Mouse (Mus musculus) yolk sac, embryonic 10.5 days (tissue): ENCODE measurements around the gene Cracr2a.
A peak's percentile ranks its signal among the peaks of the same experiment; 100 is the strongest.

Source experiments
- DNase-seq: peaks from one replicate; pipeline ENCODE4 v3.0.0-alpha.2; 2017; ENCODE audit warnings: low spot score

The Cracr2a gene

GRCm38 (mm10) chr6:127625135-127625534 is 64.0 kb downstream of the Cracr2a start:
- DNase-seq = peak; percentile 5

DNA sequence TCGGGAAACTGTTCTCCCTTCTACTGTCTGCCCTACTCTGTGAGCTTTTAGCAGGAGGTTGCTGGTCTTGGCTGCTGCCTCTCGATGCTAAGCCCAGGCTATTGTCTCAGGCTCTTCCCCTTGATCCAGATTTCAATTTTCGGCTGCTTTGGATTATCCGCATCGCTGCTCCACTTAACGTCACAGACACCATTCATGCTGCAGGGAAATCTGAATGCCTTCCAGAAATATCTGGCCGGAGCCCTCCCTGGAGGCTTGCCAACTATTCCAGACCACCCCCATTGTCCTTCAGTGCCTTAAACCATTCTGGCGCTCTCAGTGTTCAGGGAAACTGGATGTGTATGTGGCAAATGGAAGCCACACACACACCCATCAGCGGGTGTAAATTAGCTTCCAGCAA is 66.3 kb downstream of the Cracr2a start:
- no peak for DNase-seq

GRCm38 (mm10) chr6:127629249-127629648 is 68.1 kb downstream of the Cracr2a start:
- DNase-seq = no peak

DNA sequence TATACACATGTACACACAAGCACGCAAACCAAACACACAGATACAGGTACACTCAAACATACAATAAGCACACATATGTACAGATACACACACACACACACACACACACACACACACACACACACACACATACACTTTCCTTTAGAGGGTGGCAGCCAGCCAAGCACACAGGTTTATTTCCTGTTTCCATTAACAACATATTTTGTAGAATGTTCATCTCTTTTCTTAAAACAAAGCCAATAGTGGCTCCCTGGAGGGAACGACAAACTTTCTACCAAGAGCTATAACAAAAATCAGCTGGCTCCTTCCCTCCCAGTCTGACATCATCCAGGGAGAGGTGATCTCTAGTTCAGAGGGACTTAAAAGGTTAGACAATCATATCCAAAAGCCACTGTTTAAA is 73.7 kb downstream of the Cracr2a start:
- no peak for DNase-seq

- DNase-seq = no peak
Measured at GRCm38 (mm10) chr6:127635462-127636189, 74.5 kb downstream of the Cracr2a start.

- no peak for DNase-seq
Measured at GRCm38 (mm10) chr6:127641077-127641801, 80.1 kb downstream of the Cracr2a start.

- DNase-seq = no peak
Measured at GRCm38 (mm10) chr6:127655988-127656387, 94.8 kb downstream of the Cracr2a start.

- DNase-seq = no peak
Measured at GRCm38 (mm10) chr6:127657152-127657551, 96.0 kb downstream of the Cracr2a start.

- no peak for DNase-seq
Measured at GRCm38 (mm10) chr6:127659472-127659871, 98.3 kb downstream of the Cracr2a start.

DNA sequence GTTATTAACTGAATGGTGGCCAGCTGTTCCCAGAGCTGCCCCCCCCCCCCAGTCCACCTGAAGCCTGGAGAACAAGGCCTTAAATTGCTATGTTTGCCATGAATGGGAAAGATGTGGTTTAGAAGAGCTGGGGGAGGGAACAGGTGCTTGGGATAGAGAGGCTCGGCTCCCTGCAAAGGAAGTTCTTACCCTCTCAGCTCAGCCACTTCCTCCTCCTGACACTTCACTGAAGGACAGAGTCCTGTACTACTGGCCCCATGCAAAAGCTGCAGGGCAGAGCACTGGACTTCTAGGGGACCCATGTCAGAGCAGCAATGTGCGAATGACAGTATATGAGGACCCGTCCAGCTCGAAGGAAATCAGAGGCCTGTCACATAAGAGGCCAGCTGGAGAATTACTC is 98.8 kb downstream of the Cracr2a start:
- DNase-seq = no peak

GRCm38 (mm10) chr6:127661717-127662292 is 100.7 kb downstream of the Cracr2a start:
- DNase-seq = no peak

GRCm38 (mm10) chr6:127663263-127663662 is 102.1 kb downstream of the Cracr2a start:
- no peak for DNase-seq

DNA sequence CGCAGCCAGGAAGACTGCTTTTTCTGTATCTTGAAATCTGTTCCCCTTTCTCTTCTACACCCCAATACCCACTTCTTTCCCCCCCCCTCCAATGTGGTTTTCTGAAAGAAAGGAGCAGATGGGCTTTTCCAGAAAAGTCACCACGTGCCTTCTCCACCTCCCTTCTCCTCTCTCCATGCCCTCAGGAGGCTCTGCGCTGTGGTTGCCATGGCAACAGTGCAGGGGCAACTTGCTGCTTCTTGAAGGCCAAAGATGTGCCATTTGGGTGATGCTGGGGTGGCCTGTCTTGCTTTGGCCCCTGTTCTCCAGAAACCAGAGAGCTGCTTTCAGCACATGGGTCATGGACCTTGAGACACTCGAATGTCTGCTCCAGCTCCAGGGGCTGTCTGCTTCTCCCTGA is 108.2 kb downstream of the Cracr2a start:
- no peak for DNase-seq

DNA sequence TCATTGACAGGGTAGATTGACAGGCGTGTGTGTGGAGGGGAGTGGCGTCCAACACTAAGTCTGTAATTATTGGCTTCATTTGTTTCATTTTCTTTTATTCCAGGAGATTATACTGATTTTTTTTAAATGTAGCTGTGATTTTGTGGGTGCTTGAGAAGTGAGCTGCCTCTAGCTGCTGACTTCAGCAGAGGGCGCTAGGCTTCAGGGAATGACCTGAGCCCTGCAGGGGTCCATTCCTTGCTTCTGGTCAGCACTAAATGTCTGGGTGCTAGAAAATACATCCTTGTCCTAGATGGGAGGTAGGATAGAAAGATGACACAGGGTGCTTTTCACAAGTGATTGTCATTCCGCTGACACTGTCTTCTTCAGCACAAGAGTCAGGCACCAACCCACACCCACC is 108.9 kb downstream of the Cracr2a start:
- no peak for DNase-seq

DNA sequence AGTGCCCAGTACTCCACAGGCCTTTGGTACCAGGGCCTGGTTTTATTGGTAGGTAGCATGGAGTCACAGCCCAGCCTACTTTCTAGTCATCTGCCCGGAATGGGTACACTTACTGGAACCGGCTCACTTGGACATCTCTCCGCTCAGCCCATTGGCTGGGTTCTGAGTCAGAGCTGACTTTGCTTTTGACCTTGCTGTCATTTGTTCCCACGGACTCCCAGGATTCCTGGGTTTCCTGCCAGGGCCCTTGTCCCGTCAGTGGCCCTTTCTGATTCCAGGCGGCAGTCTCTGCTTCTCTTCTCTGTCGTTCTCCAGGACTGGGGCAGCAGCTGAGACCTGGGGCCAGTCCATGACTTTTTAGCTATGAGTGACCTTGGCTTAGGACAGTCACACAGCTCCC is 110.9 kb downstream of the Cracr2a start:
- DNase-seq = no peak

- DNase-seq = no peak
Measured at GRCm38 (mm10) chr6:127676866-127677265, 115.7 kb downstream of the Cracr2a start.

- DNase-seq = no peak
Measured at GRCm38 (mm10) chr6:127678320-127678719, 117.2 kb downstream of the Cracr2a start.

- no peak for DNase-seq
Measured at GRCm38 (mm10) chr6:127678998-127679397, 117.9 kb downstream of the Cracr2a start.

DNA sequence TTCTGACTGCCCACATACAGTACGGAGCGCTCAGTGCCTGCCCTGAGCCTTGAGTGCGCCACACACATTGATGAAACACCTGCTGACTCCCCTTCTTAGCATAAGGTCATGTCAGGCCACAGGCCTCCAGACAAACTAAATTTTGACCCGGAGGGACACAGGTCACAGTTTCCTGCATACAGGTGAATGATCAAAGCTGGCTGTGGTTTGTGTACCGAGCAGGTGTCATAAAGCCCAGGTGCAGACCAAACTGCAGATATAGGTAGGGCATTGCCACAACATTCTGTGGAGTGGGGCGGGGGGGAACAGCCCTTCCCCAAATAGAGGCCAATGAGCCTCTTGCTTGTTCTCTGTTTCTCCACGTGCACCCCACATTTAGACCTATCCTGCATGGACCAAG is 119.6 kb downstream of the Cracr2a start:
- DNase-seq = no peak

DNA sequence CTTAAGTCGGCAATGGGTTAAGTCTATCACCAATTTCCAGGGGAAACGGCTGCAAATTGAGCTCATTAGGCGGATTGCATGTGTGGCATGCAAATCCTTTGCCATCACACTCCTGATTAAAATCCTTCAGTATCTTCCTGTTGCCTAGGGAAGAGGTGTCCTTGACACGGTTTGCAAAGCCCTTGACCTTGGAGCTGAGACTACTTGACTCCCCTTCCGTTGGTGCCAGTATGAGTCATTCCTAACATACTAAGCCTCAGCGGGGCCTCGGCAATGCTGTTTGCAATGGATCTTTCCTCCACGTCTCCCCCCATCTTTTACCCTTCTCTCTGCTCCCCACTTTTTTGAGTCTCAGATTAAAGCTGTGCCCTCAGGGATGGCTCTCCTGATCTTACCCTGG is 122.4 kb downstream of the Cracr2a start:
- no peak for DNase-seq

DNA sequence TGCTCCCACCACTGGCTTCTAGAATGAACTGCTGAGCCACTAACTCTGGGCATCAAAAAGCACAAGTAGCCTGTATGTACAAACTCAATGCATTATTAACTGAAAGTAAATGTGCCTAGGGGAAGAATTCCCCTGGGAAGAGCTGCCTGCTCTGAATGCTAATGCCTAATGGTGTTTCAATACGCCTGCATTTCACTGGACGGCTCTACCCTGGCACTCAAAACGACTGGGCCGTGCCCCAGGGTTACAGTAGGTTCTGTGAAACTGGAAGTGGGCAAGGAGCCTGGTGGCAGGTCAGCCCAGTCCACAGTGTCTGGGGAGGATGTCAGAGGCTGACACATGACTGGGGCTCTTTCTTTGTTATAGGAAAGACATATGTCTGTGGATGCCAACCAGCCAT is 123.8 kb downstream of the Cracr2a start:
- no peak for DNase-seq

- no peak for DNase-seq
Measured at GRCm38 (mm10) chr6:127687181-127687860, 126.2 kb downstream of the Cracr2a start.

DNA sequence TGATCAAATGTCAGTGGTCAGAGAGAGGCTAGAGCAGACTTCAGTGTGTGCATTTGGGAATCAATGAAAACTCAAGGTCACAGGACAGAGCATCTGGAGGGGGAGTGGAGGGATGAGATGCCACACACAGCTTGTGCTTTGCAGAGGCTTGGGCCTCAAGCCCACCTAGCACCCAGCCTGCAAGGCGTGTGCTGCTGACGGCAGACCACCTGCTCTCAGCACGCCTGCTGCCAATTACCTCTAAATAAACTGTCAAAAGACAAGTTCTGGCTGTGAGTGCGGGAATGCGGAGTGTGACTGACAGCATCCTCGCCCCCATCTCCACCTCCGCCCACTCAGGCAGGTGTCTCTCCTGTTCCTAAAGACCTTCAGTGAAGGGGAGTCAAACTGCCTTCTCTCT is 131.2 kb downstream of the Cracr2a start:
- DNase-seq = no peak
